Mouse (Mus musculus) heart, postnatal 0 days (tissue): ENCODE measurements at regions not wholly inside any gene's neighbourhood (a gene's known extent, or its start where the extent isn't known, plus 50 kb on each side); places are given as distances from the start of the nearest gene placed in this dataset.

Experiments
- ATAC-seq: fragments of 200-750 bp; cut with Nextera tagmentation; 2 replicates; pipeline ENCODE4 v1.8.0; 2017; ENCODE audit warnings: low read depth, moderate number of reproducible peaks, moderate library complexity; ENCODE audit not compliant: insufficient read depth
- DNase-seq: peaks from one replicate; pipeline ENCODE4 v3.0.0-alpha.2; 2016; ENCODE audit warnings: low spot score
- H3K27ac ChIP-seq: fragments of 300-500 bp; sonication (generic); 2 replicates; pipeline ENCODE4 v1.5.1; 2014; ENCODE audit warnings: low read depth, mild to moderate bottlenecking
- H3K27me3 ChIP-seq: fragments of 300-500 bp; sonication (generic); 2 replicates; pipeline ENCODE4 v1.6.1; 2014; ENCODE audit warnings: low read length, mixed read lengths; ENCODE audit not compliant: control insufficient read depth, insufficient read depth
- H3K36me3 ChIP-seq: fragments of 300-500 bp; sonication (generic); replicated peaks from 2 replicates; pipeline ENCODE4 v1.6.1; 2014; ENCODE audit warnings: low read length, mixed read lengths; ENCODE audit not compliant: control insufficient read depth, insufficient read depth
- H3K4me1 ChIP-seq: fragments of 300-500 bp; sonication (generic); 2 replicates; pipeline ENCODE4 v1.6.1; 2014; ENCODE audit warnings: antibody characterized with exemption; ENCODE audit not compliant: control insufficient read depth, insufficient read depth
- H3K4me2 ChIP-seq: fragments of 300-500 bp; sonication (generic); 2 replicates; pipeline ENCODE4 v1.6.1; 2014; ENCODE audit warnings: low read depth, mild to moderate bottlenecking, low read length, moderate library complexity
- H3K4me3 ChIP-seq: fragments of 300-500 bp; sonication (generic); 2 replicates; pipeline ENCODE4 v1.5.1; 2014; ENCODE audit warnings: low read depth, low read length
- H3K9ac ChIP-seq: fragments of 300-500 bp; sonication (generic); replicated peaks from 2 replicates; pipeline ENCODE4 v1.6.1; 2014; ENCODE audit warnings: low read depth, low read length, mixed read lengths
- H3K9me3 ChIP-seq: fragments of 300-500 bp; sonication (generic); replicated peaks from 2 replicates; pipeline ENCODE4 v1.6.1; 2016; ENCODE audit warnings: low read length; ENCODE audit not compliant: control insufficient read depth
- CTCF ChIP-seq: IDR thresholded peaks from 2 replicates; pipeline ENCODE4 v1.5.1; 2016; ENCODE audit warnings: antibody characterized with exemption, control low read depth, low read depth
- EP300 ChIP-seq: IDR thresholded peaks from 2 replicates; pipeline ENCODE4 v1.6.1; 2016; ENCODE audit warnings: antibody characterized with exemption, low read depth
- WGBS: fragments of 180-500 bp; shearing (Covaris S2); extraction: QIAGEN DNeasy Blood & Tissue Kit; methylation state at CpG from one replicate; pipeline ENCODE4 v1.1.7; 2014; 5-methylcytosine and 5-hydroxymethylcytosine counted together

GRCm38 (mm10) chrX:142574022-142574421, 107.2 kb upstream of the Tmem164 start:
- no peaks in the 10 kb centered on the region for H3K4me1 ChIP-seq
- DNase-seq (no peak), ATAC-seq (no peak)
- H3K27me3 ChIP-seq = no peaks in the 10 kb centered on the region
- 69% methylated on average over 4 of the region's 4 CpGs for WGBS
- H3K9me3 ChIP-seq = no peaks in the 10 kb centered on the region
- TF ChIP-seq EP300 (no peak), CTCF (no peak)
- no peak overlapping the region for H3K9ac ChIP-seq
- no peaks in the 10 kb centered on the region for H3K36me3 ChIP-seq
- no peak overlapping the region for H3K27ac ChIP-seq
- no peak overlapping the region for H3K4me2 ChIP-seq
- H3K4me3 ChIP-seq = no peak overlapping the region

DNA sequence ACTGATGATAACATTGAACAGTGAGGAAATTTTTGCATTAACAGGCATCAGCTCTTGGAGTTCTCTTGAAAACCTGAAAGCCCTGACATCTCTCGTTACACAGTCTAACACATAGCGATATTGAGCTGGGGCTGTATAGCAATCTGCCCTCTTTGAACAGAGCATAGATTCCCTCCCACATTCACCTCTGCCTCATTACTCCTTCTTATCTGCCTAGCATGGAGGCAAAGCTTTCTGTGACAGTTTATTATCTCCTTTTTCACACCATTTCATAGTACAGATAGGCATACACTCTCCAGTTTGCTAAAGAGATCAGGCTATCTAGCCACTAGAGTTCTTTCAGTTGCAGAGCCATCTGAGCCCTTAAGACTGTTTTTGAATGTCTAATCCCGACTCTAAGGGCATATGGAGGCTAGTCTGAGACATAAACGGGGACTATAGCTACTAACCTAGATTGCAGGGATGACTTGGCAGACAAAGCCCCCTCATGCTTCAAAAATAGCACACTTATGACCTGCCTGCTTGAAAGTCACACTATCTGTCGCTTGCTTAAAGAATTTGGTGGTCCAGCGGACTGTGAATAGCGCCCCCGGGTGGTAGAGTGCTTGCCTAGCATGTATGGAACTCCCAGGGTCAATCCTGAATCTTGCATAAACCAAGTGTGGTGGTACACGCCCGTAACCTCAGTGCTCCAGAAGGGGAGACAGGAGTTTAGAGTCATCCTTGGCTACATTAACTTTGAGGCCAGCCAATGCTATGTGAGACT, 106.1 kb upstream of the Tmem164 start:
- DNase-seq (peak; percentile 53), ATAC-seq (peak; percentile 51; the same call in 1 of the 2 replicates)
- no peaks in the 10 kb centered on the region for H3K27me3 ChIP-seq
- 0 out of 2 replicates have a peak overlapping the region, but pooled peaks have one; percentile 25 for H3K27ac ChIP-seq
- no peak overlapping the region for H3K4me3 ChIP-seq
- H3K9me3 ChIP-seq = no peaks in the 10 kb centered on the region
- no peak overlapping the region for H3K4me2 ChIP-seq
- no peaks in the 10 kb centered on the region for H3K36me3 ChIP-seq
- TF ChIP-seq EP300 (no peak), CTCF (peak; percentile 46)
- no peaks in the 10 kb centered on the region for H3K4me1 ChIP-seq
- no peak overlapping the region for H3K9ac ChIP-seq
- 42% methylated on average over 10 of the region's 10 CpGs for WGBS

- 44% methylated on average over 3 of the region's 3 CpGs for WGBS
- H3K9ac ChIP-seq = no peak overlapping the region
- H3K9me3 ChIP-seq = no peaks in the 10 kb centered on the region
- TF ChIP-seq EP300 (no peak), CTCF (no peak)
- H3K27me3 ChIP-seq = no peaks in the 10 kb centered on the region
- H3K36me3 ChIP-seq = no peaks in the 10 kb centered on the region
- no peak overlapping the region for H3K27ac ChIP-seq
- DNase-seq = no peak
- no peaks in the 10 kb centered on the region for H3K4me1 ChIP-seq
- no peak overlapping the region for H3K4me3 ChIP-seq
- no peak overlapping the region for H3K4me2 ChIP-seq
- ATAC-seq = no peak
These were observed 105.1 kb upstream of the Tmem164 start for GRCm38 (mm10) chrX:142576127-142576526.

GRCm38 (mm10) chrX:142577449-142578081, 103.6 kb upstream of the Tmem164 start:
- WGBS = 52% methylated on average over 6 of the region's 6 CpGs
- no peaks in the 10 kb centered on the region for H3K36me3 ChIP-seq
- no peak overlapping the region for H3K4me3 ChIP-seq
- ATAC-seq (peak; percentile 53), DNase-seq (no peak)
- TF ChIP-seq EP300 = peak; percentile 20; the same call in 1 of the 2 replicates
- TF ChIP-seq CTCF = no peak
- H3K9ac ChIP-seq = no peak overlapping the region
- no peak overlapping the region for H3K27ac ChIP-seq
- H3K4me1 ChIP-seq = no peaks in the 10 kb centered on the region
- H3K27me3 ChIP-seq = no peaks in the 10 kb centered on the region
- no peaks in the 10 kb centered on the region for H3K9me3 ChIP-seq
- no peak overlapping the region for H3K4me2 ChIP-seq

GRCm38 (mm10) chrX:142585281-142585680, 95.9 kb upstream of the Tmem164 start:
- no peak overlapping the region for H3K4me2 ChIP-seq
- TF ChIP-seq CTCF (no peak), EP300 (no peak)
- no peak overlapping the region for H3K9ac ChIP-seq
- no peak overlapping the region for H3K4me3 ChIP-seq
- 48% methylated on average over 2 of the region's 2 CpGs for WGBS
- no peaks in the 10 kb centered on the region for H3K27me3 ChIP-seq
- H3K4me1 ChIP-seq = no peaks in the 10 kb centered on the region
- H3K36me3 ChIP-seq = no peaks in the 10 kb centered on the region
- no peak overlapping the region for H3K27ac ChIP-seq
- no peak for DNase-seq
- H3K9me3 ChIP-seq = no peaks in the 10 kb centered on the region
- no peak for ATAC-seq
